Mouse (Mus musculus): Measurements from ENCODE around the gene Arl5c.

DNA sequence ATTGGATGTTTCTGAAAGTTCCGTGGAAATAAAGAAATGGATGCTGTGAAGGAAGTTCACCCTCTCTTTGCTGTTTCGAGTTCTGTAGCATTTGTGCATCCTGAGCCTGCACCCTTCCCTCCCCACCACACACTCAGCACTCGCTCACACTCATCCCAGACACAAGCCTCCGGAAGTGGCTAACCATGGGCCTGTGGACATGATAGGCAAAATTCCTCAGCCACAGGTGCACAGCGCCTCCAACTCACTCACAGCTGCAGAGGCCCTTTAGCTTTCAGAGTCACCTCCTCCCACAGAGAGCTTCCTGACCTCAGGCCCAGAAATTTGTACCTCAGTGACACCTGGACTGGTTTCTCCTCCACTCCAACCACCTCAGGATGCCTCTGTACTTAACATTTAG lies 18.2 kb downstream of the Arl5c start:
- TF ChIP-seq POLR2A (IDR thresholded peaks at IDR 0.05; ENCODE audit: borderline replicate concordance, control insufficient read depth, low read depth, low read length) (no peak), CTCF (IDR thresholded peaks at IDR 0.05; ENCODE audit: control insufficient read depth, insufficient read depth, low read length) (no peak)

Data from bone marrow, adult 2 months (tissue).